Mouse (Mus musculus) heart, adult 2 months (tissue): ENCODE measurements at regions not wholly inside any gene's neighbourhood (a gene's known extent, or its start where the extent isn't known, plus 50 kb on each side); places are given as distances from the start of the nearest gene placed in this dataset.

Experiments
- DNase-seq, 2 experiments: peaks; one replicate each; pipeline ENCODE4 v3.0.0; 2021
- H3K27ac ChIP-seq: fragments of 200-600 bp; 2 replicates; pipeline ENCODE4 v1.8.1; 2022
- H3K27me3 ChIP-seq: fragments of 200-500 bp; 2 replicates; pipeline ENCODE4 v1.6.1; 2012; ENCODE audit warnings: mild to moderate bottlenecking, low read length, inconsistent platforms, mixed read lengths; ENCODE audit not compliant: control insufficient read depth, insufficient read depth
- H3K36me3 ChIP-seq: fragments of 200-500 bp; 2 replicates; pipeline ENCODE4 v1.6.1; 2012; ENCODE audit warnings: low read length, inconsistent platforms; ENCODE audit not compliant: control insufficient read depth, insufficient read depth
- H3K4me1 ChIP-seq: fragments of 200-500 bp; 2 replicates; pipeline ENCODE4 v1.6.1; 2011; ENCODE audit warnings: low read length; ENCODE audit not compliant: control insufficient read depth, insufficient read depth
- H3K4me3 ChIP-seq: fragments of 200-600 bp; 2 replicates; pipeline ENCODE4 v1.8.1; 2022
- H3K79me2 ChIP-seq: fragments of 200-500 bp; replicated peaks from 2 replicates; pipeline ENCODE4 v1.6.1; 2012; ENCODE audit warnings: mild to moderate bottlenecking, inconsistent platforms, low read length, moderate library complexity, mixed read lengths; ENCODE audit not compliant: control insufficient read depth, insufficient read depth
- H3K9ac ChIP-seq: fragments of 200-500 bp; 2 replicates; pipeline ENCODE4 v1.6.1; 2012; ENCODE audit warnings: low read depth, mild to moderate bottlenecking, control low read depth, inconsistent platforms, low read length, mixed read lengths
- CTCF ChIP-seq: fragments of 200-600 bp; IDR thresholded peaks from 2 replicates; pipeline ENCODE4 v1.8.1; 2022; ENCODE audit warnings: antibody characterized with exemption, mild to moderate bottlenecking, moderate library complexity
- EP300 ChIP-seq: fragments of 200-500 bp; IDR thresholded peaks from 2 replicates; pipeline ENCODE4 v1.6.1; 2011; ENCODE audit warnings: low read depth, low read length, control low read depth; ENCODE audit not compliant: insufficient read depth
- POLR2A ChIP-seq: fragments of 200-500 bp; IDR thresholded peaks from 2 replicates; pipeline ENCODE4 v1.6.1; 2011; ENCODE audit warnings: mild to moderate bottlenecking, low read depth, low read length, control low read depth; ENCODE audit not compliant: insufficient read depth
- WGBS: fragments of 180-500 bp; shearing (Covaris S2); methylation state at CpG from one replicate; pipeline ENCODE4 v1.1.7; 2018; 5-methylcytosine and 5-hydroxymethylcytosine counted together
- intact Hi-C: fragments of 180-260 bp; cut with DNase I; formaldehyde crosslinking; loops from one replicate; pipeline ENCODE4 v1.15.1; 2025

GRCm38 (mm10) chr10:60934297-60935286, 103.2 kb upstream of the Unc5b start:
- H3K4me3 ChIP-seq = no peak overlapping the region
- DNase-seq = peak; percentile 44 to 66
- H3K27me3 ChIP-seq = no peaks in the 10 kb centered on the region
- intact Hi-C loops = no loop called here
- H3K79me2 ChIP-seq = no peaks in the 10 kb centered on the region
- no peak overlapping the region for H3K9ac ChIP-seq
- 0 out of 2 replicates have a peak overlapping the region, but pooled peaks have one; percentile 9 for H3K27ac ChIP-seq
- H3K36me3 ChIP-seq = no peaks in the 10 kb centered on the region
- 48% methylated on average over 13 of the region's 13 CpGs for WGBS
- TF ChIP-seq EP300 (no peak), POLR2A (no peak), CTCF (no peak)
- H3K4me1 ChIP-seq = peaks cover 2% of the 10 kb centered on the region

DNA sequence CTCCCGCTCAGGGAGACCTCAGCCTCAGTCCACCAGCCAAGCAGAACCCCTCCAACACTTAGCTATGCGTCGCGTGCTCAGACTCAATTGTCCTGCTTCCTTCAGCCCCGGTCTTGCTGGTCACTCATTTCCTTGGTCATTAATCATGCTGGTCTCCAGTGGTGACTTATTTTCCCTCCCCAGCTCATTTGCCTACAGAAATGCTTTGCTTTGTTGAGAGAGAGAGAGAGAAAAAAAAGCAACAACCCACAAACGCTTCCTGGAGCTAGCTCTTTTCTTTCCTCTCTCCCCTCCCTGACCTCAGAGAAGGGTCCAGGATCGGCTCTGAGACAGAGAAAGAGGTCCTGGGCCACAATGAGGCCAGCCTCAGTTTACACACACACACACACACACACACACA, 102.5 kb upstream of the Unc5b start:
- 18% methylated on average over 7 of the region's 7 CpGs for WGBS
- H3K27ac ChIP-seq = no peak overlapping the region
- H3K79me2 ChIP-seq = no peaks in the 10 kb centered on the region
- no peak for TF ChIP-seq POLR2A
- TF ChIP-seq CTCF = no peak
- no peak for TF ChIP-seq EP300
- H3K4me3 ChIP-seq = no peak overlapping the region
- no peak overlapping the region for H3K9ac ChIP-seq
- intact Hi-C loops = no loop called here
- no peaks in the 10 kb centered on the region for H3K36me3 ChIP-seq
- DNase-seq = no peak
- no peaks in the 10 kb centered on the region for H3K27me3 ChIP-seq
- H3K4me1 ChIP-seq = peaks cover 2% of the 10 kb centered on the region

- no peak for DNase-seq
- intact Hi-C loops = no loop called here
- H3K27ac ChIP-seq = no peak overlapping the region; the same call in 1 of the 2 replicates
- no peaks in the 10 kb centered on the region for H3K36me3 ChIP-seq
- TF ChIP-seq POLR2A (no peak), CTCF (no peak), EP300 (no peak)
- no peaks in the 10 kb centered on the region for H3K79me2 ChIP-seq
- no peak overlapping the region for H3K9ac ChIP-seq
- H3K27me3 ChIP-seq = no peaks in the 10 kb centered on the region
- WGBS = 26% methylated on average over 3 of the region's 3 CpGs
- no peak overlapping the region for H3K4me3 ChIP-seq
- peaks cover 2% of the 10 kb centered on the region for H3K4me1 ChIP-seq
These were observed 101.5 kb upstream of the Unc5b start for GRCm38 (mm10) chr10:60932855-60933254.

DNA sequence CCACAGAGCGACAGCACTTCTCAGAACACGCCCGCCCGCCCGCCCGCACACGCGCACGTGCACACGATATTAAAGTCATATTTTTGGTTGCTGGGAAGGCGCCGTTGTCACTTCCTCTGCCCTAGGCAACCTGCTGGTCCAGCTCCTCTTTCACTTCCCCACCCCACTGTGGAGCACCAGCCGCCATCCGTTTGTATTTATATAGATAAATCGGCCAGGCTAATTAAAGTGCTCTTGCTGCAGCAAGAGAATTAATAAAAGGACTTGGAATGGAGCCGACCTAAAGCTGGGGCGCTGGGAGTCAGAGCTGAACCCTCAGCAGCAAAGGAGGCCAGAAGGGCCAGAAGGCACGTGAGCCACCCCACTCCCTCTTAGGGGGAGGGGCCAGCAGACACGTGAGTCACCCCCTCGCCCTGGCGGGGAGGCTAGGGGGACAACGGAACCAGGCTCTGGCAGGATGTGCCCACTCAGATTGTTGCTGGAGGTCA, 100.6 kb upstream of the Unc5b start:
- Histone ChIP-seq H3K4me3 (no peak overlapping the region), H3K27me3 (no peaks in the 10 kb centered on the region), H3K79me2 (no peaks in the 10 kb centered on the region), H3K36me3 (no peaks in the 10 kb centered on the region), H3K27ac (no peak overlapping the region; the same call in 1 of the 2 replicates), H3K9ac (no peak overlapping the region), H3K4me1 (peaks cover 2% of the 10 kb centered on the region; the same call in 1 of the 2 replicates)
- intact Hi-C loops = no loop called here
- no peak for TF ChIP-seq CTCF
- no peak for TF ChIP-seq POLR2A
- no peak for TF ChIP-seq EP300
- WGBS = 39% methylated on average over 22 of the region's 22 CpGs
- DNase-seq = peak in 1 of 2 experiments; percentile 31

DNA sequence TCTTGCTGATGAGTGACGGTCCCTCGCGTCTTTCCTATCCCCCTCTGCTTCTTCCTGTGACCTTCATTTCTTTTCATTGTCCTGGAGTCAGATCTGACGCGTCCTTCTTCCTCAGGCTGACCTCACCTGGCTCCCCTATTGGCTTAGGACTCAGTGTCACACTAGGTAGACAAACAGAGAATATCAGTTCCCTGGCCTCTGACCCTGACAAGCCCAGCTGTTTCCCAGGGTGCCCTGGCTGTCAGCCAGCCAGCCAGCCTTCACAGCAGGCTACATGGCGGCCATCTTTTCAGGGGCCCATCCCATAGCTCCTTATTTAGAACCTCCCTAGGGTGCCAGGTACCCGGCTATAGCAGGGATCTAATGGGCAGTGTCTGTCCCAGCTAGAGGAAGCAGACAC, 97.3 kb upstream of the Unc5b start:
- Histone ChIP-seq H3K36me3 (no peaks in the 10 kb centered on the region), H3K4me1 (no peaks in the 10 kb centered on the region), H3K79me2 (no peaks in the 10 kb centered on the region), H3K27me3 (no peaks in the 10 kb centered on the region), H3K4me3 (no peak overlapping the region), H3K9ac (no peak overlapping the region), H3K27ac (no peak overlapping the region)
- intact Hi-C loops = no loop called here
- WGBS = 48% methylated on average over 7 of the region's 7 CpGs
- no peak for DNase-seq
- TF ChIP-seq EP300 = no peak
- no peak for TF ChIP-seq CTCF

DNA sequence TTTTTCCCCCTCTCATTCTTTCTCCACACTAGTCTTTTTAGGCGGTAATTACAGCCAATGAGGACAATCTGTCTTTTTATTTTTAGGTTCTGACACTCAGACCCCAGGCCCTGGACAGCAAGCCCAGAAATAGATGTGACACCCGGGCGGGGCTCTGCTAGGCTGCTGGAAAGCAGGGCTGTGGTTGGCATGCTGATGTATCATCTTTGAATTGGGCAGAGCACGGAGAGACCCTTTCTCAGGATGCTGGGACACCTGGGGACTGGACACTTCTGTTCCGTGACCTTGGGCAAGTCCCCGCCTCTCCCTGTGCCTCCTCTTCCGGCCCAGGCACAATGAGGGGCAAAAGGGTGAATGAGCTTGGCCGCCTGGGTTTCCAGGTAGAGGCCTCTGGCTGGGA, 96.8 kb upstream of the Unc5b start:
- 55% methylated on average over 8 of the region's 8 CpGs for WGBS
- Histone ChIP-seq H3K4me1 (no peaks in the 10 kb centered on the region), H3K79me2 (no peaks in the 10 kb centered on the region), H3K27me3 (no peaks in the 10 kb centered on the region), H3K36me3 (no peaks in the 10 kb centered on the region), H3K9ac (no peak overlapping the region), H3K27ac (no peak overlapping the region), H3K4me3 (no peak overlapping the region)
- intact Hi-C loops = no loop called here
- TF ChIP-seq CTCF = no peak
- no peak for DNase-seq
